Mouse (Mus musculus) neural tube, embryonic 13.5 days (tissue): ENCODE measurements around the gene Cep95. TPM values are rescaled to one million over a fixed set of nuclear protein-coding genes. Genes with fewer than 3 reads are reported as not detected.

Source experiments
- microRNA-seq: library from miRNA; unstranded; fragments of <30 nt; microRNA quantifications from one replicate; pipeline ENCODE4, GENCODE M21; 2016
- polyA plus RNA-seq: library from polyadenylated mRNA; unstranded; fragments of >200 nt; fragmentation: Nextera tagmentation; extraction: Ambion mirVana; gene quantifications from 2 replicates; pipeline ENCODE4 v1.2.1, GENCODE M21; 2015

The Cep95 gene
- polyA plus RNA-seq, 1 experiment from 2014 or later, result 18.4 TPM

Small RNA genes lying within 50 kb of the gene (microRNA-seq; reads per million reads assigned to microRNA genes)
- gene Gm25994, result not detected
- 8.3 reads per million, percentile 25 among the genes with 10 or more reads in this experiment for gene Mir3064

Other genes with a start within 250 kb of the Cep95 start
- gene Tex2, start 175.8 kb upstream of the Cep95 start, polyA plus RNA-seq, result 24.0 and 27.3 TPM in 2 replicates
- 20.6 and 26.8 TPM in 2 replicates for gene Pecam1, start 38.6 kb upstream of the Cep95 start, polyA plus RNA-seq
- gene Milr1, start 38.0 kb upstream of the Cep95 start, polyA plus RNA-seq, result 1.3 and 1.5 TPM in 2 replicates
- gene Polg2, start 9.7 kb upstream of the Cep95 start, polyA plus RNA-seq, result 7.7 and 9.9 TPM in 2 replicates
- gene Ddx5, start 67 bp upstream of the Cep95 start, polyA plus RNA-seq, result 386 and 441 TPM in 2 replicates
- 14.1 and 15.1 TPM in 2 replicates for gene Smurf2, start 131.5 kb downstream of the Cep95 start, polyA plus RNA-seq
- gene Kpna2, start 210.3 kb downstream of the Cep95 start, polyA plus RNA-seq, result 165 and 181 TPM in 2 replicates
- 6.6 TPM in 2 replicates for gene 1810010H24Rik, start 236.4 kb downstream of the Cep95 start, polyA plus RNA-seq